Mouse (Mus musculus) lung, postnatal 14 days (tissue): ENCODE results near the gene Nicn1.
"Not testable (repeated sequence)": the region's sequence is repeated elsewhere in the genome, so short reads cannot be mapped to it uniquely, and the experiment has no call there.

Experiments used
- DNase-seq: peaks from one replicate; pipeline ENCODE4 v3.0.0; 2021

The Nicn1 gene

GRCm38 (mm10) chr9:108290016-108290750, at the start of gene Nicn1:
Gene Nicn1 (plus strand): TSS chr9:108290429.
- DNase-seq = peak; percentile 88

- DNase-seq = no peak
Observed at GRCm38 (mm10) chr9:108244540-108244939, 45.7 kb upstream of the Nicn1 start.

- no peak for DNase-seq
Observed at GRCm38 (mm10) chr9:108244984-108245383, 45.2 kb upstream of the Nicn1 start.

- DNase-seq = no peak
Observed at GRCm38 (mm10) chr9:108248957-108249356, 41.3 kb upstream of the Nicn1 start.

- no peak for DNase-seq
Observed at GRCm38 (mm10) chr9:108251877-108252276, 38.4 kb upstream of the Nicn1 start.

GRCm38 (mm10) chr9:108252766-108253165, 37.5 kb upstream of the Nicn1 start:
- no peak for DNase-seq

GRCm38 (mm10) chr9:108260526-108260925, 29.7 kb upstream of the Nicn1 start:
- DNase-seq = no peak

- no peak for DNase-seq
Observed at GRCm38 (mm10) chr9:108261865-108262264, 28.4 kb upstream of the Nicn1 start.

GRCm38 (mm10) chr9:108262494-108263049, 27.7 kb upstream of the Nicn1 start:
- peak; percentile 35 for DNase-seq

- no peak for DNase-seq
Observed at GRCm38 (mm10) chr9:108263131-108263681, 27.0 kb upstream of the Nicn1 start.

- peak; percentile 100 for DNase-seq
Observed at GRCm38 (mm10) chr9:108263690-108264190, 26.5 kb upstream of the Nicn1 start, which contains the start of gene Dag1. Gene Dag1 (minus strand): TSS chr9:108263958.

GRCm38 (mm10) chr9:108264191-108264921, 25.9 kb upstream of the Nicn1 start:
- DNase-seq = peak; percentile 66

- no peak for DNase-seq
Observed at GRCm38 (mm10) chr9:108266261-108266935, 23.8 kb upstream of the Nicn1 start.

GRCm38 (mm10) chr9:108267691-108268090, 22.5 kb upstream of the Nicn1 start:
- DNase-seq = peak; percentile 42

GRCm38 (mm10) chr9:108268701-108269100, 21.5 kb upstream of the Nicn1 start:
- not testable (repeated sequence) for DNase-seq

- DNase-seq = no peak
Observed at GRCm38 (mm10) chr9:108271941-108272340, 18.3 kb upstream of the Nicn1 start.

GRCm38 (mm10) chr9:108272691-108273090, 17.5 kb upstream of the Nicn1 start:
- no peak for DNase-seq

- DNase-seq = no peak
Observed at GRCm38 (mm10) chr9:108273485-108273884, 16.7 kb upstream of the Nicn1 start.

- DNase-seq = no peak
Observed at GRCm38 (mm10) chr9:108274476-108275330, 15.5 kb upstream of the Nicn1 start.

GRCm38 (mm10) chr9:108275331-108275659, 14.9 kb upstream of the Nicn1 start:
- peak; percentile 62 for DNase-seq

GRCm38 (mm10) chr9:108278697-108279450, 11.4 kb upstream of the Nicn1 start:
- DNase-seq = peak; percentile 69
